Mouse (Mus musculus) layer of hippocampus, adult 18-20 months (tissue): ENCODE measurements around the gene Zfyve28. TPM values are rescaled to one million over a fixed set of nuclear protein-coding genes. Genes with fewer than 3 reads are reported as not detected.

Experiments
- DNase-seq, 2 experiments: peaks; one replicate each; pipeline ENCODE4 v3.0.0; 2022; ENCODE audit warnings: low spot score in 2 of 2
- total RNA-seq, 2 experiments: library from RNA; stranded (reverse); gene quantifications; 2 replicates each; pipeline ENCODE4 v1.2.3; 2021

Gene Zfyve28
- total RNA-seq, 2 experiments from 2014 or later, result 30.8 to 32.0 TPM

GRCm38 (mm10) chr5:34287001-34287837, 1.0 kb downstream of the Zfyve28 start:
- no peak for DNase-seq

GRCm38 (mm10) chr5:34286516-34286915, 1.7 kb downstream of the Zfyve28 start:
- no peak for DNase-seq

DNA sequence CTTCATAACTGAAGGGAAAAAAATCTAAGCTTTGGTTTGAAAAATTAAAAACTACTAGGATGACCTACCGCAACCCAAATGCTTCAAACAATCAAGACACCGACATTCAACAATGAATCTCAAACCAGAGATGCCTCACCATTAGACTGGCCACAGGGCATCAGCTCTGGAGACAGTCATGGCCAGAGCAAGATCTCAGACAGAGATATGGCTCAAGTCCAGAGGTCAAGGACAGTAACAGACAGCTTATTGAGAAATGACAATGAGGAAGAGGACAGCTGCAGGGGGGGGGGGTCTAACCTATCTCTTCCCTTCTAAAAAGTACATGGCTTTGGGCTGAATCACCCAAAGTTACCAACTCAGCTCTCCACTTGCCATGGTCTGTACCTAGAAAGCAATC, 3.0 kb downstream of the Zfyve28 start:
- no peak for DNase-seq

GRCm38 (mm10) chr5:34284156-34284750, 4.0 kb downstream of the Zfyve28 start:
- DNase-seq, result no peak

- no peak for DNase-seq
Observed at GRCm38 (mm10) chr5:34283355-34283754, 4.9 kb downstream of the Zfyve28 start.

GRCm38 (mm10) chr5:34280976-34281375, 7.3 kb downstream of the Zfyve28 start:
- no peak for DNase-seq

GRCm38 (mm10) chr5:34279214-34279613, 9.0 kb downstream of the Zfyve28 start:
- no peak for DNase-seq

DNA sequence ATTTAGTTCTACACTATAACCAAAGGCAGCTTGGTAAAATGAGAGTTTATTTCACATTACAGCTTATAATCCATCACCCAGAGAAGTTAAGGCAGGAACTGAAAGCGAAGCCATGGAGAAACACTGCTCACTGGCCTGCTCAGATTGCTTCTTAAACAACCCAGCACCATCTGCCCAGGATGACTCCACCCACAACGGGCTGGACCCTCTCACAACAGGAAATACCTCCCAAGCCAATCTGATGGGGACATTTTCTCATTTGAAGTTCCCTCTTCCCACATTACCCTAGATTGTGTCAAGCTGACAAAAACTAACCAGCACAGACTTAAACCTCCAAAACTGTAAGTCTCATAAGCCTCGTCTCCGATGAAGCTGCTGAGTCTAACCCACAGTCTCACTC, 10.2 kb downstream of the Zfyve28 start:
- no peak for DNase-seq

GRCm38 (mm10) chr5:34276746-34277145, 11.5 kb downstream of the Zfyve28 start:
- DNase-seq, result peak in 1 of 2 experiments; percentile 67

GRCm38 (mm10) chr5:34276191-34276590, 12.1 kb downstream of the Zfyve28 start:
- no peak for DNase-seq

GRCm38 (mm10) chr5:34274676-34275293, 13.5 kb downstream of the Zfyve28 start:
- DNase-seq, result no peak

DNA sequence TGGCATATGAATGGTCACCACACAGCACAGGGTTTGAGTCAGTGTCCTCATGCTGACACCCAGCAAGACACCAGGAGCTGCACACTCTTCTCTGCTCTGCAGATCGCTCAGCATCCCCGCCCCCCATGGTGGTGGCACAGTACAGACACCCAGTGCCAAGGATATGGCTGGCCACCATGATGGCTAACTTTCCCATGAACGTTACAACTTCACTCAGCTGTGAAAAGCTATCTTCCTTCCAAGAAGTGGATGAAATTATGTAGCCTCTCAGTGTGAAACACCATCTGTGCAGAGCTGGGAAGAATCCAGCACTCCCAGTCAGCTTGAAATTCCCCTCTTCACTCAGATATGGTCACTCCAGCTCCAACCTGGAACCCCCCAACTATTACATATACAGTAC, 14.0 kb downstream of the Zfyve28 start:
- no peak for DNase-seq

GRCm38 (mm10) chr5:34273251-34273681, 15.0 kb downstream of the Zfyve28 start:
- no peak for DNase-seq

GRCm38 (mm10) chr5:34271743-34272142, 16.5 kb downstream of the Zfyve28 start:
- no peak for DNase-seq

- DNase-seq, result no peak
Observed at GRCm38 (mm10) chr5:34269921-34270465, 18.3 kb downstream of the Zfyve28 start.

- no peak for DNase-seq
Observed at GRCm38 (mm10) chr5:34269197-34269920, 18.9 kb downstream of the Zfyve28 start.

GRCm38 (mm10) chr5:34266065-34266464, 22.2 kb downstream of the Zfyve28 start:
- DNase-seq, result no peak

- no peak for DNase-seq
Observed at GRCm38 (mm10) chr5:34259172-34259816, 29.0 kb downstream of the Zfyve28 start.

GRCm38 (mm10) chr5:34255189-34255588, 33.1 kb downstream of the Zfyve28 start:
- no peak for DNase-seq

DNA sequence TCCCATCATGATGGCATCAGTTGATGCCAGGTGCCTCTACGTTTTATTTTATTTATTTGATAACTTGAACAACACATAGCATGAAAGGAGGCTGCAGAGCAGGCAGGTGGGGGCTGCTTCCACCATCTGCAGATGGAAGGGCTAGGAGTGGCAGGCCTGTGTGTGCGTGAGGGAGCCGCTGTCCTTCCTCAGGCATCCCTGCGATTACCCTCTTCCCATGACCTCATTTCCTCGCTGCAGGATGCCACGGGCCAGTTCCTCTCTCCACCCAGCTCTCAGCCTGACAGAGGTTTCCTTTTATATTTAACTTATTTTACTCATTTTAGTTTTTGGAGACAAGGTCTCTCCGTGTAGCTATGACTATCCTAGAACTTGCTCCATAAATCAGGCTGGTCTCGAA, 33.9 kb downstream of the Zfyve28 start:
- DNase-seq, result no peak
